Mouse (Mus musculus): ENCODE data around the gene Bmyc. TPM values are rescaled to one million over a fixed set of nuclear protein-coding genes. Genes with fewer than 3 reads are reported as not detected.
"Not testable (repeated sequence)": the region's sequence is repeated elsewhere in the genome, so short reads cannot be mapped to it uniquely, and the experiment has no call there.

Bmyc gene
- polyA plus RNA-seq (2012) = not detected in 2 replicates

- TF ChIP-seq GATA1 (IDR thresholded peaks at IDR 0.05; ENCODE audit: low read length) = no peak
Measured at GRCm38 (mm10) chr2:25706643-25707481, at the start of gene Bmyc. TSS of gene Bmyc (plus strand) at chr2:25706739.

DNA sequence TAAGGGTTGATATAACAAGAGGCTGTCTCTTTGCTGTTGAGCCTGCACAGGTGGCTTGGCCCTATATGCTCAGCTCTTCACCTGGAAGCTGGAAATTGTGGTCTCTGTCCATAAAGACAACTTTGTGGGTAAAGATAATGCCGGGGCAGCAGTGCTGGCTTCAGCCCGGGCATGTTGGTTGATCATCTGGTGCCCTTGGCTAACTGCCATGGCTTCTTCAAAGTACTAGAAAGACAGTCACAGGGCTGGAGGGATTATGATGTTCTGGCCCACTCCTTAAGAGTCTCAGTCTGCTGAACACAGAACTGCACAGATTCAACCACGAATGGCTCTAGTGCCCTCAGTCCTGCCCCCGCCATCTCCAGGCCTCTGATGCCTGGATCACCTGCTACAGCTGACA, 49.3 kb upstream of the Bmyc start:
- no peak for TF ChIP-seq GATA1 (IDR thresholded peaks at IDR 0.05; ENCODE audit: low read length)

DNA sequence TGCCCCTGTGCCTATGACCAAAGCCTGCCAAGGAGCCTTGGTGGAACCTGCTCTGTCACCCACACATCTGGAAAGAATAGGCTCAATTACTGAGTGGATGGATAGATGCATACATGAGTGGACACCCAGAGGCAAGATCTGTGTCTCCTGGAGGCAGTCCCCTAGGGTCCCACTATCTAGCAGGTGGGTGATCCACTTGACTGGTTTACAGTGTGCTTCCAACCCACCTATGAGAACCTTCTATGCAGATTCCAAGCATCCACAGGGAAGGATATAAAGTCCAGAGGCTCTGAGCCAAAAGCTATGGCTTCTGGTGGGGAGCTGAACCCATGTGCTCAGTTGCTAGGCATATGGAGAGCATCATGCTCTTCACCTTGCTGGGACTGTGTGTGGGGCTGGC, 48.9 kb upstream of the Bmyc start, which contains the start of gene Lcn5:
Gene Lcn5, plus strand, starts transcription at position 301 of the 400 bp plus-strand sequence.
- TF ChIP-seq GATA1 (IDR thresholded peaks at IDR 0.05; ENCODE audit: low read length) = no peak

- TF ChIP-seq GATA1 (IDR thresholded peaks at IDR 0.05; ENCODE audit: low read length) = no peak
Measured at GRCm38 (mm10) chr2:25660279-25660678, 46.3 kb upstream of the Bmyc start.

GRCm38 (mm10) chr2:25661245-25661970, 45.1 kb upstream of the Bmyc start:
- no peak for TF ChIP-seq GATA1 (IDR thresholded peaks at IDR 0.05; ENCODE audit: low read length)

DNA sequence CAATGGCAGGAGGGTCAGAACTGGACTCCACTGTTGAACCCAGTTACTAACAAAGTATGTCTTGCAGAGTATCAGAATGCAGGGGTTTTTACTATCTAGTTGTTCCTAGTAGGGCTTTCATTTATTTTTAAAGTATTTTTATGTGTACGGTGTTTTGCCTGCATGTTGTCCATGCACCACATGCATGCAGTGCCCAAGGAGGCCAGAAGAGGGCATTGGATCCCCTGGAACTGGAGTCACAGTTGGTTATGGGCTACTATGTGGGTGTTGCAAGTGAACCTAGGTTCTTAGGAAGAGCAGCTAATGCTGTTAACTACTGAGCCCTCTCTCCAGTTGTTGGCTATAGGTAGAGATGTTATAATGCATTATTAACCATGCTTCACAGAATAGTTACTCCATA, 43.0 kb upstream of the Bmyc start:
- no peak for TF ChIP-seq GATA1 (IDR thresholded peaks at IDR 0.05; ENCODE audit: low read length)

DNA sequence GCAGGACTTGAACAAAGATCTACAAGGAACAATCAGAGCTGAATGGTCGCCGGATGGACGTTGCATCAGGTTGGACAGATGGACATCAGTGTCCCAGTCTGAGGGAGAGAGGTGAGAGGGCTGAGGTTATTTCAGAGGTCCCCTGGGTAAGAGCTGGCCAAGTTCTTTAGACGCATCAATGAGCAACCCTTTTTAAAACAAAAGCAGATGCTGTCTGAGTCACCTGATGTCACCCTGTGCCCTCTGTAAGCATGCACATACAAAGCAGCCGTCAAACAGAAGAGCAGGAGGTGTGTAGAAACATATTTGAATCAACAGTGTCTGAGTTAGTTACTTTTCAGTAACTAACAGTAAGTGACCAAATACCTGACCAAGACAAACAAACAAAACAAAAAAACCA, 42.4 kb upstream of the Bmyc start:
- no peak for TF ChIP-seq GATA1 (IDR thresholded peaks at IDR 0.05; ENCODE audit: low read length)

DNA sequence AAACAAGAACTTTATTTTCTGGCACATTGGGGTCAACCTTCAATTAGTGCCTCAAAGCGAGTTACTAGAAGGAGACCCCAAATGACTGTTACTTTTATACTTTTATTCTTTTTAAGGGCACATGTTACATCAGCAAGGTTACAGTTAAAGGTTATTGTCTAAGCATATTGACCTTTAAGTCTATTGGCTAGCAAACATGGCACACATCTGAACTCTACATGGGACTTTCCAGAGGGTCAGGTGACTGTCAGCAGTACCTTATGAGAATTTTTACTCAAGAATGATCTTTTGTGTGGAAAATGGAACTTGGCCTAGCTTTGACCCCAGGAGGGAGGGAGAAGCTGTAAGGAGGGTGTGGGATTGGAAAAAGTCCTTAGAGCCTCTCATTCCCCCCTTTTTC, 40.0 kb upstream of the Bmyc start:
- no peak for TF ChIP-seq GATA1 (IDR thresholded peaks at IDR 0.05; ENCODE audit: low read length)

DNA sequence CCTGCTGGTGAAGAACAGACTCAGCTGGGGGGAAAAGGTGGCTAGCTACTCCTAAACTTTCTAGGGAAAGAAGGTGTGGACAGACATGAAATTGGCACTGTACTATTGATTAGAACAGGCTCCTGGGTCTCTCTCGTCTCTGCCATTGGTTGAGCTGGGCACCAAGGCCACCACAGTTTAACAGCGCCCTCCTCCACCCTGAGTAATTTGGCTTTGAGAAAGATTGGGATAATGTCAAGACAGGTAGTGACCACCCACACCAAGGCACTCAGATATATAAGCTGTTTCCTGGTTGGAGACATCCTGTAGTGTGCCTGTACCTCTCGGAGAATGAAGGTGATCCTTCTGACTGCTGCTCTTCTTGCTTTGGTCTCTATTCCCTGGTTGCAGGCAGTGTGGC, 30.1 kb upstream of the Bmyc start, which contains the start of gene Lcn6:
Gene Lcn6, plus strand, starts transcription at position 301 of the 400 bp plus-strand sequence.
- no peak for TF ChIP-seq GATA1 (IDR thresholded peaks at IDR 0.05; ENCODE audit: low read length)

DNA sequence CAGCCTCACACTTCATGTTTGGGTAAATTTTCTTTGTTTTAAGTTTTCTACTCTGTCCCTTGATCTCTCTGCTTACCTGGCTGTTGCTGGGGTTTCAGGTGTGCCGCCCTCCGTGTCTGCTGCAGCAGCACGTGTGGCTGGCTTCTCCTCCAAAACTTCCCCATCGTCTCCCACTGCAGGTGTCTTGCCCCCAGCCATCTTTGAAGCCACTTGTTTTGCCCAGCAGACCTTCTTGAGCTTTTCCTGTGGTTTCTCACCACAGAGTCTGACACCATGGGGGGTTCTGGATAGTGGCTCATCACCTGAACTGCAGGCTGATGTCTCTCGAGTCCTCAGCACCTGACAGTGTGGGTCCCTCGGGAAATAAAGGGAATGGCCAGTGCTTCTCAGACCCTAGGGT, 27.0 kb upstream of the Bmyc start:
- TF ChIP-seq GATA1 (IDR thresholded peaks at IDR 0.05; ENCODE audit: low read length) = no peak

GRCm38 (mm10) chr2:25682426-25682825, 24.1 kb upstream of the Bmyc start, which contains the start of gene Lcn10:
TSS of gene Lcn10 (plus strand) at chr2:25682726.
- no peak for TF ChIP-seq GATA1 (IDR thresholded peaks at IDR 0.05; ENCODE audit: low read length)

DNA sequence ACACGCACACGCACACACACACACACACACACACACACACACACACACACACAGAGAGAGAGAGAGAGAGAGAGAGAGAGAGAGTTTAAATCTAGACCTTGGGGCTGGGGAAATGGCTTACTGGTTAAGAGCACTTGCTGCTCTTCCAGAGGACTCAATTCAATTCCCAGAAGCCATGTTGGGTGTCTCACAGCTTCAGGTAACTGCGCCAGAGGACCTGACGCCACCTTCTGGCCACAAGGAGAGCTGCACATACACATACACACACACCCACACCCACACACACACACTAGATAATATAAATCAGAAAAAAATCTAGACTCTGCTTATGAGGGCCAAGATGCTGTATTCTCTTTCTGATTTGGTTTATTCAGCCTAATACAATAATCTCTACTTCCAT, 19.6 kb upstream of the Bmyc start:
- no peak for TF ChIP-seq GATA1 (IDR thresholded peaks at IDR 0.05; ENCODE audit: low read length)

DNA sequence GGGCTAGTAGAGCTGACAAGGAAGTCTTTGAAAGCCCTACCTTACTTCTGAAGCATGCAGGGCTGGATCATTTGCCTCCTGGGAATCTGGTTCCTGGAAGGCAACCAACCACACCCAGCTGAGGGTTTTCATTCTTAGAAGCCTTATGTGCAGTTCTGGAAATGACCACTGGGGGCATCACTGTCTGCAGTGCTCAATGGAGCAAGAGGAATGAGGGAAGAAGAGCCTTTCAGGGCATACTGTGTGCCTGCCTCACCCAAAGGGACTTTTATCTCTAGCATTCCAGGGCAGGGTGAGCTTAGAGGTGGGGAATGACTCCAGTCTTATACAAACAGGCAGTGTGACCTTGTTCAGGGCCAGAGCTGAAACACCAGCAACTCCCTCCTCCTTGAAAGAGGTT, 11.9 kb upstream of the Bmyc start:
- TF ChIP-seq GATA1 (IDR thresholded peaks at IDR 0.05; ENCODE audit: low read length) = no peak

DNA sequence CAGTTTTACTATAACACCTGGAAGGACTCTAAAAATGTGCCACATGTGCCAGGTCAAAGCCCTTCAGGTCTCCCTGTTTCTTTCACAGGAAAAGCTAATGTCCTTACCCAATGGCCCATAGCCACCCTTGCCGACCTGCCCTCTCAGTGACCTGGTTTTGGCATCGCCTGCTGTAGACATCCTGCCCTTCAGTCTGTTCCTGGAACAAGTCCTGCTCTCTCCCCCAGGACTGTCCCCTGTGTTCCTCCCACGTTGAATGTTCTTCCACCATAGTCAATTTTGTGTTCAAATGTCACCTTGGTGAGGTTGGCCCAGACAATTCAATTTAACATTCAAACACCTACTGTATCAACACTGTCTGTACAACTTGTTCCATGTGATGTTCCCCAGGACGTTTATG, 9.6 kb upstream of the Bmyc start:
- no peak for TF ChIP-seq GATA1 (IDR thresholded peaks at IDR 0.05; ENCODE audit: low read length)

- TF ChIP-seq GATA1 (IDR thresholded peaks at IDR 0.05; ENCODE audit: low read length) = no peak
Measured at GRCm38 (mm10) chr2:25698696-25699095, 7.8 kb upstream of the Bmyc start.

DNA sequence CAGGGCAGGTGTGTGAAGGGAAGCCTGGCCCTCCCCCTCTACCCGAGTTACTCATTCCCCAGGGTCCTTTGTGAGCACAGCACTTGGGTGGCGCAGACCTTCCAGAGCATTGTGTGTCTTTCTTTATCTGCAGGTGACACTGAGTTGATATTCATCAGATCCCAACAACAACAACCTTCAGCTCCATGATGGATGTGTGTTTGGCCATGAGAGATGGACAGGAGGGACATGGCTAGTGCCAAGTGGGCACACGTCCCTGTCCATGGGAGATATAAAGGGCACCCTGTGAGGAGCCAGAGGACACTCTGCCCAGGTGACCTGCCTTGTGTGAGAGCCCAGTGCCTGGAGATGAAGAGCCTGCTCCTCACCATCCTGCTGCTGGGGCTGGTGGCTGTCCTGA, 6.8 kb upstream of the Bmyc start, which contains the start of gene Obp2a:
Gene Obp2a, plus strand, starts transcription at position 301 of the 400 bp plus-strand sequence.
- not testable (repeated sequence) for TF ChIP-seq GATA1 (IDR thresholded peaks at IDR 0.05; ENCODE audit: low read length)
